Mouse (Mus musculus): ENCODE measurements around the gene Timm22. TPM values are rescaled to one million over a fixed set of nuclear protein-coding genes. Genes with fewer than 3 reads are reported as not detected.
A peak's percentile ranks its signal among the peaks of the same experiment; 100 is the strongest.

Gene Timm22
- polyA plus RNA-seq (2012; rRNA removed), result 7.5 and 10.0 TPM in 2 replicates

- under 1% methylated on average over 46 of the region's 46 CpGs for WGBS
- TF ChIP-seq POLR2A (IDR thresholded peaks at IDR 0.05; ENCODE audit: low read depth, low read length) (peak; percentile 59), CTCF (IDR thresholded peaks at IDR 0.05; ENCODE audit: extremely low read depth, insufficient read depth, insufficient read length, insufficient replicate concordance) (peak; percentile 98)
- H3K27ac ChIP-seq (ENCODE audit: insufficient read depth, low read length), result peak within 1 kb of the TSS; percentile 68
Observed at GRCm38 (mm10) chr11:76406702-76407583, at the start of gene Timm22. TSS of gene Timm22 (plus strand) at chr11:76406952.

GRCm38 (mm10) chr11:76357464-76357863 lies 49.3 kb upstream of the Timm22 start:
- Histone ChIP-seq H3K27ac (ENCODE audit: insufficient read depth, low read length) (no peak overlapping the region), H3K4me1 (ENCODE audit: control insufficient read depth, insufficient read depth, insufficient read length) (no peaks in the 10 kb centered on the region), H3K27me3 (ENCODE audit: control insufficient read depth, insufficient read depth, low read length) (no peaks in the 10 kb centered on the region), H3K36me3 (ENCODE audit: control insufficient read depth, insufficient read depth, low read length) (no peaks in the 10 kb centered on the region), H3K4me3 (ENCODE audit: extremely low read depth, insufficient read depth, insufficient read length) (no peak overlapping the region)
- DNase-seq (ENCODE audit: low read depth in 1 of 2, low spot score in 2 of 2), result no peak
- TF ChIP-seq POLR2A (IDR thresholded peaks at IDR 0.05; ENCODE audit: low read depth, low read length), result no peak
- no peak for TF ChIP-seq CTCF (IDR thresholded peaks at IDR 0.05; ENCODE audit: extremely low read depth, insufficient read depth, insufficient read length, insufficient replicate concordance)
- WGBS, result 92% methylated on average over 12 of the region's 12 CpGs

More at GRCm38 (mm10) chr11:76406702-76407583, at the start of gene Timm22:
- Histone ChIP-seq H3K27me3 (ENCODE audit: control insufficient read depth, insufficient read depth, low read length) (no peaks in the 10 kb centered on the region), H3K36me3 (ENCODE audit: control insufficient read depth, insufficient read depth, low read length) (no peaks in the 10 kb centered on the region), H3K4me1 (ENCODE audit: control insufficient read depth, insufficient read depth, insufficient read length) (no peaks in the 10 kb centered on the region), H3K4me3 (ENCODE audit: extremely low read depth, insufficient read depth, insufficient read length) (peak within 1 kb of the TSS; percentile 77)
- peak; percentile 98 for DNase-seq (ENCODE audit: low read depth in 1 of 2, low spot score in 2 of 2)

- no peaks in the 10 kb centered on the region for H3K4me1 ChIP-seq (ENCODE audit: control insufficient read depth, insufficient read depth, insufficient read length)
- no peak overlapping the region for H3K27ac ChIP-seq (ENCODE audit: insufficient read depth, low read length)
- no peaks in the 10 kb centered on the region for H3K27me3 ChIP-seq (ENCODE audit: control insufficient read depth, insufficient read depth, low read length)
- no peaks in the 10 kb centered on the region for H3K36me3 ChIP-seq (ENCODE audit: control insufficient read depth, insufficient read depth, low read length)
- no peak overlapping the region for H3K4me3 ChIP-seq (ENCODE audit: extremely low read depth, insufficient read depth, insufficient read length)
- no peak for TF ChIP-seq POLR2A (IDR thresholded peaks at IDR 0.05; ENCODE audit: low read depth, low read length)
- no peak for TF ChIP-seq CTCF (IDR thresholded peaks at IDR 0.05; ENCODE audit: extremely low read depth, insufficient read depth, insufficient read length, insufficient replicate concordance)
- WGBS, result 93% methylated on average over 14 of the region's 14 CpGs
- no peak for DNase-seq (ENCODE audit: low read depth in 1 of 2, low spot score in 2 of 2)
Observed at GRCm38 (mm10) chr11:76358628-76359320, 48.0 kb upstream of the Timm22 start.

- no peaks in the 10 kb centered on the region for H3K4me1 ChIP-seq (ENCODE audit: control insufficient read depth, insufficient read depth, insufficient read length)
Observed at GRCm38 (mm10) chr11:76360255-76360654, 46.5 kb upstream of the Timm22 start.

GRCm38 (mm10) chr11:76361422-76361821 lies 45.3 kb upstream of the Timm22 start:
- Histone ChIP-seq H3K4me3 (ENCODE audit: extremely low read depth, insufficient read depth, insufficient read length) (no peak overlapping the region), H3K27ac (ENCODE audit: insufficient read depth, low read length) (no peak overlapping the region), H3K36me3 (ENCODE audit: control insufficient read depth, insufficient read depth, low read length) (no peaks in the 10 kb centered on the region), H3K4me1 (ENCODE audit: control insufficient read depth, insufficient read depth, insufficient read length) (no peaks in the 10 kb centered on the region), H3K27me3 (ENCODE audit: control insufficient read depth, insufficient read depth, low read length) (no peaks in the 10 kb centered on the region)
- no peak for DNase-seq (ENCODE audit: low read depth in 1 of 2, low spot score in 2 of 2)
- TF ChIP-seq POLR2A (IDR thresholded peaks at IDR 0.05; ENCODE audit: low read depth, low read length), result no peak
- TF ChIP-seq CTCF (IDR thresholded peaks at IDR 0.05; ENCODE audit: extremely low read depth, insufficient read depth, insufficient read length, insufficient replicate concordance), result no peak
- 69% methylated on average over 4 of the region's 4 CpGs for WGBS

More at GRCm38 (mm10) chr11:76360255-76360654, 46.5 kb upstream of the Timm22 start:
- Histone ChIP-seq H3K4me3 (ENCODE audit: extremely low read depth, insufficient read depth, insufficient read length) (no peak overlapping the region), H3K36me3 (ENCODE audit: control insufficient read depth, insufficient read depth, low read length) (no peaks in the 10 kb centered on the region), H3K27ac (ENCODE audit: insufficient read depth, low read length) (no peak overlapping the region), H3K27me3 (ENCODE audit: control insufficient read depth, insufficient read depth, low read length) (no peaks in the 10 kb centered on the region)
- WGBS, result 88% methylated on average over 6 of the region's 6 CpGs
- no peak for DNase-seq (ENCODE audit: low read depth in 1 of 2, low spot score in 2 of 2)
- TF ChIP-seq CTCF (IDR thresholded peaks at IDR 0.05; ENCODE audit: extremely low read depth, insufficient read depth, insufficient read length, insufficient replicate concordance) (no peak), POLR2A (IDR thresholded peaks at IDR 0.05; ENCODE audit: low read depth, low read length) (no peak)

- Histone ChIP-seq H3K4me1 (ENCODE audit: control insufficient read depth, insufficient read depth, insufficient read length) (no peaks in the 10 kb centered on the region), H3K27me3 (ENCODE audit: control insufficient read depth, insufficient read depth, low read length) (no peaks in the 10 kb centered on the region), H3K36me3 (ENCODE audit: control insufficient read depth, insufficient read depth, low read length) (no peaks in the 10 kb centered on the region), H3K27ac (ENCODE audit: insufficient read depth, low read length) (no peak overlapping the region), H3K4me3 (ENCODE audit: extremely low read depth, insufficient read depth, insufficient read length) (no peak overlapping the region)
- DNase-seq (ENCODE audit: low read depth in 1 of 2, low spot score in 2 of 2), result no peak
- TF ChIP-seq CTCF (IDR thresholded peaks at IDR 0.05; ENCODE audit: extremely low read depth, insufficient read depth, insufficient read length, insufficient replicate concordance) (no peak), POLR2A (IDR thresholded peaks at IDR 0.05; ENCODE audit: low read depth, low read length) (no peak)
- whole genome bisulfite sequencing, result 79% methylated on average over 6 of the region's 6 CpGs
Observed at GRCm38 (mm10) chr11:76363178-76363577, 43.6 kb upstream of the Timm22 start.
